Mouse (Mus musculus) heart, postnatal 0 days (tissue): ENCODE measurements around the gene Arhgef10l.

Source experiments
- CTCF ChIP-seq: IDR thresholded peaks from 2 replicates; pipeline ENCODE4 v1.5.1; 2016; ENCODE audit warnings: antibody characterized with exemption, control low read depth, low read depth
- EP300 ChIP-seq: IDR thresholded peaks from 2 replicates; pipeline ENCODE4 v1.6.1; 2016; ENCODE audit warnings: antibody characterized with exemption, low read depth

- TF ChIP-seq CTCF (no peak), EP300 (no peak)
These were observed 24.3 kb upstream of the Arhgef10l start for GRCm38 (mm10) chr4:140689873-140690655.
